Mouse (Mus musculus) olfactory bulb, adult 2 months (tissue): ENCODE measurements around the gene March1.

Experiments
- CTCF ChIP-seq: fragments of 200-500 bp; IDR thresholded peaks from 2 replicates; pipeline ENCODE4 v1.5.1; 2012; ENCODE audit warnings: low read depth, mild to moderate bottlenecking, low read length, moderate library complexity; ENCODE audit not compliant: insufficient read depth
- POLR2A ChIP-seq: fragments of 200-500 bp; IDR thresholded peaks from 2 replicates; pipeline ENCODE4 v1.6.1; 2012; ENCODE audit warnings: mild to moderate bottlenecking, low read depth, low read length, moderate library complexity; ENCODE audit not compliant: insufficient read depth

GRCm38 (mm10) chr8:65781156-65781555 is 163.5 kb downstream of the March1 start:
- TF ChIP-seq CTCF, result no peak
- no peak for TF ChIP-seq POLR2A
